In genomic region chr5:119679614-119680328, GRCm38 (mm10) we compare ENCODE assay signal across 10 mouse cellular contexts. TPM values are rescaled to one million over a fixed set of nuclear protein-coding genes. Genes with fewer than 3 reads are reported as not detected.
A peak's percentile ranks its signal among the peaks of the same experiment; 100 is the strongest.
DNase-seq lines count a peak whose midpoint lies in the region; ATAC-seq and TF ChIP-seq lines count a peak whose summit lies in the region.
"Had no signal": no experiment of that assay in that cellular context is flagged by ENCODE, and none has a peak within 500 bp of the region (broad histone marks: within the 10 kb centered on the region; RNA-seq: fewer than 3 reads in every experiment).

No protein-coding gene starts in this region.

- H3K79me2 ChIP-seq in heart, adult 2 months (replicated peaks; ENCODE audit: control insufficient read depth, insufficient read depth, low read length), result no peaks in the 10 kb centered on the region

- intact Hi-C loops in heart, adult 2 months (cut with DNase I), result loop anchor here (10.0 kb wide), 1 partner anchor 275 kb away; no protein-coding TSS in a partner anchor
- intact Hi-C loops in left cerebral cortex, postnatal 25 days (cut with DNase I), result loop anchor here (10.0 kb wide), 1 partner anchor 1505 kb away; no protein-coding TSS in a partner anchor

- no peak for TF ChIP-seq CTCF in heart, adult 2 months (IDR thresholded peaks at IDR 0.05)
- TF ChIP-seq CTCF in lung, adult 2 months (IDR thresholded peaks at IDR 0.05; ENCODE audit: insufficient read depth, low read length), result no peak

- peak overlapping the region; percentile 53 for H3K4me3 ChIP-seq in heart, embryonic 10.5 days
- no peak overlapping the region for H3K4me3 ChIP-seq in heart, adult 2 months
- peak overlapping the region; percentile 62 for H3K4me3 ChIP-seq in lung, adult 2 months (replicated peaks; ENCODE audit: extremely low read depth, low read depth, low read length)
- H3K4me3 ChIP-seq in embryonic facial prominence, embryonic 12.5 days, result peak overlapping the region; percentile 44
- no peak overlapping the region for H3K4me3 ChIP-seq in neural tube, embryonic 13.5 days

- H3K4me2 ChIP-seq in embryonic facial prominence, embryonic 12.5 days (replicated peaks), result peak overlapping the region; percentile 68
- H3K4me2 ChIP-seq in neural tube, embryonic 13.5 days, result peak overlapping the region; percentile 28; the same call in 1 of the 2 replicates

- no peak overlapping the region for H3K9ac ChIP-seq in heart, adult 2 months (ENCODE audit: low read depth, low read length)
- H3K9ac ChIP-seq in embryonic facial prominence, embryonic 12.5 days, result peak overlapping the region; percentile 79
- no peak overlapping the region for H3K9ac ChIP-seq in neural tube, embryonic 13.5 days

- no peak for DNase-seq in heart, embryonic 10.5 days (ENCODE audit: low spot score)
- no peak for DNase-seq in heart, adult 2 months
- DNase-seq in lung, adult 2 months, result no peak
- no peak for DNase-seq in lung, postnatal 10 days
- no peak for DNase-seq in left cerebral cortex, postnatal 25 days (ENCODE audit: low spot score in 2 of 2)
- no peak for DNase-seq in thymus, postnatal 14 days
- DNase-seq: gastrocnemius, postnatal 36 days had no signal

- no peaks in the 10 kb centered on the region for H3K9me3 ChIP-seq in heart, embryonic 10.5 days
- H3K9me3 ChIP-seq in embryonic facial prominence, embryonic 12.5 days, result no peaks in the 10 kb centered on the region
- no peaks in the 10 kb centered on the region for H3K9me3 ChIP-seq in neural tube, embryonic 13.5 days

- peaks cover 35% of the 10 kb centered on the region for H3K4me1 ChIP-seq in heart, embryonic 10.5 days
- no peaks in the 10 kb centered on the region; the same call in none of the 2 replicates for H3K4me1 ChIP-seq in heart, adult 2 months (ENCODE audit: control insufficient read depth, insufficient read depth, low read length)
- H3K4me1 ChIP-seq in lung, adult 2 months (ENCODE audit: control insufficient read depth, insufficient read depth, low read length), result peaks cover 7% of the 10 kb centered on the region; the same call in 1 of the 2 replicates
- peaks cover 29% of the 10 kb centered on the region; the same call in 1 of the 2 replicates for H3K4me1 ChIP-seq in embryonic facial prominence, embryonic 12.5 days
- H3K4me1 ChIP-seq in neural tube, embryonic 13.5 days (replicated peaks), result peaks cover 13% of the 10 kb centered on the region

- H3K36me3 ChIP-seq in heart, embryonic 10.5 days, result peaks cover 47% of the 10 kb centered on the region
- peaks cover 23% of the 10 kb centered on the region for H3K36me3 ChIP-seq in heart, adult 2 months (ENCODE audit: control insufficient read depth, insufficient read depth, low read length)
- peaks cover 18% of the 10 kb centered on the region for H3K36me3 ChIP-seq in embryonic facial prominence, embryonic 12.5 days
- no peaks in the 10 kb centered on the region for H3K36me3 ChIP-seq in neural tube, embryonic 13.5 days

- WGBS in heart, embryonic 10.5 days, result 50% methylated on average over 10 of the region's 10 CpGs
- WGBS in heart, adult 2 months, result 77% methylated on average over 10 of the region's 10 CpGs
- WGBS in lung, adult 2 months, result 38% methylated on average over 10 of the region's 10 CpGs
- WGBS in embryonic facial prominence, embryonic 12.5 days, result 23% methylated on average over 10 of the region's 10 CpGs
- WGBS in neural tube, embryonic 13.5 days, result 13% methylated on average over 10 of the region's 10 CpGs

- peaks cover 93% of the 10 kb centered on the region for H3K27me3 ChIP-seq in heart, embryonic 10.5 days (ENCODE audit: insufficient read depth, poor library complexity, severe bottlenecking)
- H3K27me3 ChIP-seq in heart, adult 2 months (ENCODE audit: control insufficient read depth, insufficient read depth, low read length), result peaks cover 1% of the 10 kb centered on the region; the same call in 1 of the 2 replicates
- H3K27me3 ChIP-seq in embryonic facial prominence, embryonic 12.5 days, result peaks cover 66% of the 10 kb centered on the region
- H3K27me3 ChIP-seq in neural tube, embryonic 13.5 days, result peaks cover 100% of the 10 kb centered on the region

- no peak for ATAC-seq in embryonic facial prominence, embryonic 12.5 days (ENCODE audit: insufficient number of reproducible peaks, insufficient read depth, low FRiP score, low TSS enrichment)
- no peak for ATAC-seq in neural tube, embryonic 13.5 days (ENCODE audit: low read depth)
- ATAC-seq: activated CD4-positive, CD25-positive, alpha-beta regulatory T cell, adult 4 months had no signal

- H3K27ac ChIP-seq in heart, embryonic 10.5 days, result peak overlapping the region; percentile 72; the same call in 1 of the 2 replicates
- H3K27ac ChIP-seq in heart, adult 2 months, result no peak overlapping the region
- peak overlapping the region; percentile 83 for H3K27ac ChIP-seq in embryonic facial prominence, embryonic 12.5 days
- H3K27ac ChIP-seq in neural tube, embryonic 13.5 days (replicated peaks), result no peak overlapping the region

- no peak for TF ChIP-seq EP300 in heart, adult 2 months (IDR thresholded peaks at IDR 0.05; ENCODE audit: insufficient read depth, low read depth, low read length)

- TF ChIP-seq POLR2A in heart, adult 2 months (IDR thresholded peaks at IDR 0.05; ENCODE audit: insufficient read depth, low read depth, low read length), result no peak
- TF ChIP-seq POLR2A in lung, adult 2 months (IDR thresholded peaks at IDR 0.05; ENCODE audit: borderline replicate concordance, extremely low read depth, low read depth, low read length), result no peak

RNA-seq across cellular contexts. Expression of gene Tbx3, which starts 9.3 kb away (rescaled TPM):
- 17.0 and 41.7 TPM in 2 replicates for polyA plus RNA-seq in heart, embryonic 10.5 days (2016; fragmentation: Nextera tagmentation; extraction: Ambion mirVana)
- total RNA-seq in heart, adult 2 months (2021), result 10 to 100 TPM; 10.2 to 10.4 TPM
- 4.4 and 4.9 TPM in 2 replicates for polyA plus RNA-seq in heart, adult 2 months (2012; rRNA removed)
- 135 and 160 TPM in 2 replicates for polyA plus RNA-seq in lung, adult 2 months (2012; rRNA removed)
- polyA plus RNA-seq in embryonic facial prominence, embryonic 12.5 days (2016; fragmentation: Nextera tagmentation; extraction: Ambion mirVana), result 59.5 and 65.3 TPM in 2 replicates
- 10.5 and 11.7 TPM in 2 replicates for polyA plus RNA-seq in neural tube, embryonic 13.5 days (2015; fragmentation: Nextera tagmentation; extraction: Ambion mirVana)
- 1 to 10 TPM; 2.4 to 3.2 TPM for total RNA-seq in left cerebral cortex, postnatal 25 days (2021)
- polyA plus RNA-seq: activated CD4-positive, CD25-positive, alpha-beta regulatory T cell, adult 4 months had no signal

Comparison
In these comparisons a context has a peak if more than half of its experiments do, and no peak if none do; other contexts are left out.
1. H3K27ac ChIP-seq: peak in heart, embryonic 10.5 days (single experiment) and embryonic facial prominence, embryonic 12.5 days (single experiment); none in heart, adult 2 months (single experiment) and neural tube, embryonic 13.5 days (single experiment).
2. H3K4me3 ChIP-seq: peak in heart, embryonic 10.5 days (single experiment), lung, adult 2 months (single experiment) and embryonic facial prominence, embryonic 12.5 days (single experiment); none in heart, adult 2 months (single experiment) and neural tube, embryonic 13.5 days (single experiment).